Mouse (Mus musculus): ENCODE data around the gene Krt16. TPM values are rescaled to one million over a fixed set of nuclear protein-coding genes. Genes with fewer than 3 reads are reported as not detected.

The Krt16 gene
- total and polyA plus RNA-seq, 3 experiments = not detected

DNA sequence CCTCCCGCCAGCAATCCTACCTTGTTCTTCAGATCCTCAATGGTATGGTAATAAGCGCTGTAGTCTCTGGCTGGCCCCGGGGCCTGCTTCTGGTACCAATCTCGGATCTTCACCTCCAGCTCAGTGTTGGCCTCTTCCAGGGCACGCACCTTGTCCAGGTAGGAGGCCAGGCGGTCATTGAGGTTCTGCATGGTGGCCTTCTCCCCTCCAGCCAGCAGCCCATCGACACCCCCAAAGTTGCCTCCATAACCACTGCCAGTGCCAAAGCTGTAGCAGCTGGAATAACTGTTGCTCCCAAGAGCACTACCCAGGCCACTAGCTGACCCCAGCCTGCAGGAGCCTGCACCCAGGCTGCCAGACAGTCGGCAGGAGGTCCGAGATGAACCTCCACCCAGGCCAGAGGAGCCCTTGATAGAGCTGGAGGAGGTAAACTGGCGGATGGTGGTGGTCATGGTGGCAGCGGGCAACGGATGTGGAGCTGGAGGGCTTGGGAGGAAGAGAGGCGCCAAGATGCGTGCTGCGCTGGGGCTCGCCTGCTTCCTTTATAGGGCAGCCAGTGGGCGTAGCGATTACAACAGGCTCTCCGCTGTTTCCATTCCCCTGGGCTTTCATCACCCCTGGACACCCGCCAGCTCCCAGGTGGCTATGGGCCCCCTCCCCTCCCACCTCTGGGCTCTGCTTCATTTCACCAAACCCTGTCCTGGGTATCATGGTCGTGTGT lies 12.0 kb upstream of the Krt16 start, which contains the start of gene Krt17:
Gene Krt17 (minus strand): TSS at position 516 of the 721 bp plus-strand sequence.
- no peak for TF ChIP-seq TBP (IDR thresholded peaks at IDR 0.05; ENCODE audit: low read depth, low read length)
- TF ChIP-seq ZC3H11A (IDR thresholded peaks at IDR 0.05; ENCODE audit: low read depth, low read length) = no peak
- no peak for TF ChIP-seq MEF2A (IDR thresholded peaks at IDR 0.05; ENCODE audit: extremely low read depth, insufficient replicate concordance, low read depth, low read length, poor library complexity, severe bottlenecking)
- TF ChIP-seq TAL1 (IDR thresholded peaks at IDR 0.05; ENCODE audit: low read length) = no peak
- no peak for TF ChIP-seq POLR2AphosphoS5 (IDR thresholded peaks at IDR 0.05; ENCODE audit: borderline replicate concordance, low read depth, low read length)
- H3K79me2 ChIP-seq (ENCODE audit: control insufficient read depth, insufficient read depth, low read length, poor library complexity) = no peaks in the 10 kb centered on the region
- no peak within 1 kb of the TSS for H3K9ac ChIP-seq (ENCODE audit: control insufficient read depth, low read depth, low read length, poor library complexity, severe bottlenecking)
- no peaks in the 10 kb centered on the region for H3K27me3 ChIP-seq (ENCODE audit: control insufficient read depth in 1 of 2, insufficient read depth in 2 of 2, low read length in 2 of 2)
- H3K36me3 ChIP-seq (ENCODE audit: control insufficient read depth in 1 of 2, insufficient read depth in 2 of 2, low read length in 2 of 2) = no peaks in the 10 kb centered on the region
- H3K27ac ChIP-seq (ENCODE audit: control insufficient read depth, low read depth, low read length) = no peak within 1 kb of the TSS
- no peak within 1 kb of the TSS for H3K4me3 ChIP-seq (ENCODE audit: control insufficient read depth in 1 of 2, insufficient read depth in 1 of 2, low read depth in 2 of 2, low read length in 2 of 2)
- no peaks in the 10 kb centered on the region for H3K9me3 ChIP-seq (replicated peaks; ENCODE audit: insufficient read depth, low read length)
- no peaks in the 10 kb centered on the region for H3K4me1 ChIP-seq (ENCODE audit: control insufficient read depth in 1 of 2, insufficient read depth in 2 of 2, low read length in 2 of 2)
- no peak for DNase-seq (ENCODE audit: low read depth, low spot score)

DNA sequence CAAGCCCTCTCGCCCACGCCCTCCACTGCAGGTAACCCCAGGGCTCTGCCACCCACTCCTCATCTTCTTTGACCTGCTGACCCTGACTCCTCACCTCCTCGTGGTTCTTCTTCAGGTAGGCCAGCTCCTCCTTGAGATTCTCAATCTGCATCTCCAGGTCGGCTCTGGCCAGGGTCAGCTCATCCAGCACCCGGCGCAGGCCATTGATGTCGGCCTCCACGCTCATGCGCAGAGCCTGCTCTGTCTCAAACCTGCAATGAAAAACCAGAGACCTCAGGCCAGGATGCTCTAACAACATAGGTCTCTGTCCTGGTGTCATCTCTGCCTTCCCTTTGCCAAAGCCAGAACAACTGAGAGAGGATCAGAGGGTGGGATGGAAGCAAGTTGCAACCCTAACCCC lies 10.4 kb upstream of the Krt16 start:
- H3K27me3 ChIP-seq (ENCODE audit: control insufficient read depth in 1 of 2, insufficient read depth in 2 of 2, low read length in 2 of 2) = no peaks in the 10 kb centered on the region
- no peak overlapping the region for H3K9ac ChIP-seq (ENCODE audit: control insufficient read depth, low read depth, low read length, poor library complexity, severe bottlenecking)
- TF ChIP-seq KAT2A (conservative IDR thresholded peaks at IDR 0.05; ENCODE audit: low read depth, low read length) (no peak), CHD2 (IDR thresholded peaks at IDR 0.05; ENCODE audit: low read length) (no peak), CHD1 (IDR thresholded peaks at IDR 0.05; ENCODE audit: low read depth, low read length) (no peak), GABPA (IDR thresholded peaks at IDR 0.05; ENCODE audit: low read depth, low read length) (no peak), POLR2AphosphoS5 (IDR thresholded peaks at IDR 0.05; ENCODE audit: borderline replicate concordance, low read depth, low read length) (no peak), E2F4 (IDR thresholded peaks at IDR 0.05; ENCODE audit: borderline replicate concordance, low read depth, low read length) (no peak), UBTF (IDR thresholded peaks at IDR 0.05; ENCODE audit: borderline replicate concordance, insufficient read depth, low read depth, low read length) (no peak), POLR2A (IDR thresholded peaks at IDR 0.05; ENCODE audit: control insufficient read depth in 1 of 2, insufficient read depth in 1 of 2, low read depth in 1 of 2, low read length in 2 of 2, poor library complexity in 1 of 2) (no peak), TBP (IDR thresholded peaks at IDR 0.05; ENCODE audit: low read depth, low read length) (no peak), ZKSCAN1 (IDR thresholded peaks at IDR 0.05; ENCODE audit: low read depth, low read length) (no peak)
- no peaks in the 10 kb centered on the region for H3K36me3 ChIP-seq (ENCODE audit: control insufficient read depth in 1 of 2, insufficient read depth in 2 of 2, low read length in 2 of 2)
- H3K9me3 ChIP-seq (replicated peaks; ENCODE audit: insufficient read depth, low read length) = no peaks in the 10 kb centered on the region
- no peaks in the 10 kb centered on the region for H3K79me2 ChIP-seq (ENCODE audit: control insufficient read depth, insufficient read depth, low read length, poor library complexity)
- H3K4me3 ChIP-seq (ENCODE audit: control insufficient read depth in 1 of 2, insufficient read depth in 1 of 2, low read depth in 2 of 2, low read length in 2 of 2) = no peak overlapping the region
- H3K4me1 ChIP-seq (ENCODE audit: control insufficient read depth in 1 of 2, insufficient read depth in 2 of 2, low read length in 2 of 2) = no peaks in the 10 kb centered on the region
- DNase-seq (ENCODE audit: low read depth, low spot score) = no peak
- no peak overlapping the region for H3K27ac ChIP-seq (ENCODE audit: control insufficient read depth, low read depth, low read length)

DNA sequence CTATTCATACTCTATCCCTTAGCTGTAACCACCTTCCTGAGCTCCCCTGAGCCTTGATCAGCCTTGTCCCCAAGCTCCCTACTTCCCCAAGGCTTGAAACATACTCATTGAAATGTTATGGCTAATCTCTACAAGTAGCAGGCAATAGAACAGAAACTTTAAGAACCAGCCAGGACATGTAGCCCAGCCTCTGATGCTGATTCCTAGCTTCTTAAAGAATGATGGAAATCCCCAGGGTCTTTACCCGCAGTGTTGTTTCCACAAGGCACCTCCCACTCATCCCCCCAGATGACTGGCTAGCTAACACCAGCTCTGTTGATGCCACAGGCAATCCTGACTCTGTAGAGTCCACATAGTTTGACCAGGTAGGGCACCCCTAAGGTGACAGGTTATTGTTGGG lies 9.3 kb upstream of the Krt16 start:
- Histone ChIP-seq H3K27me3 (ENCODE audit: control insufficient read depth in 1 of 2, insufficient read depth in 2 of 2, low read length in 2 of 2) (no peaks in the 10 kb centered on the region), H3K4me1 (ENCODE audit: control insufficient read depth in 1 of 2, insufficient read depth in 2 of 2, low read length in 2 of 2) (no peaks in the 10 kb centered on the region), H3K9ac (ENCODE audit: control insufficient read depth, low read depth, low read length, poor library complexity, severe bottlenecking) (no peak overlapping the region), H3K4me3 (ENCODE audit: control insufficient read depth in 1 of 2, insufficient read depth in 1 of 2, low read depth in 2 of 2, low read length in 2 of 2) (no peak overlapping the region), H3K79me2 (ENCODE audit: control insufficient read depth, insufficient read depth, low read length, poor library complexity) (no peaks in the 10 kb centered on the region), H3K27ac (ENCODE audit: control insufficient read depth, low read depth, low read length) (no peak overlapping the region), H3K36me3 (ENCODE audit: control insufficient read depth in 1 of 2, insufficient read depth in 2 of 2, low read length in 2 of 2) (no peaks in the 10 kb centered on the region), H3K9me3 (replicated peaks; ENCODE audit: insufficient read depth, low read length) (no peaks in the 10 kb centered on the region)
- TF ChIP-seq GABPA (IDR thresholded peaks at IDR 0.05; ENCODE audit: low read depth, low read length) (no peak), POLR2AphosphoS2 (IDR thresholded peaks at IDR 0.05; ENCODE audit: low read length) (no peak), MXI1 (IDR thresholded peaks at IDR 0.05; ENCODE audit: low read depth, low read length) (no peak), MEF2A (IDR thresholded peaks at IDR 0.05; ENCODE audit: extremely low read depth, insufficient replicate concordance, low read depth, low read length, poor library complexity, severe bottlenecking) (no peak), CHD1 (IDR thresholded peaks at IDR 0.05; ENCODE audit: low read depth, low read length) (no peak), ZMIZ1 (IDR thresholded peaks at IDR 0.05; ENCODE audit: low read depth, low read length) (no peak), CHD2 (IDR thresholded peaks at IDR 0.05; ENCODE audit: low read length) (no peak), E2F4 (IDR thresholded peaks at IDR 0.05; ENCODE audit: borderline replicate concordance, low read depth, low read length) (no peak)
- no peak for DNase-seq (ENCODE audit: low read depth, low spot score)
